Mouse (Mus musculus) MEL (cell line): ENCODE data around the gene Prr11. TPM values are rescaled to one million over a fixed set of nuclear protein-coding genes. Genes with fewer than 3 reads are reported as not detected.

Experiments used
- BHLHE40 ChIP-seq: IDR thresholded peaks from 2 replicates; pipeline ENCODE4 v1.6.1; 2012; ENCODE audit warnings: low read depth, mild to moderate bottlenecking, inconsistent platforms, low read length, improper control_type of control experiment, borderline replicate concordance
- CHD1 ChIP-seq: IDR thresholded peaks from 2 replicates; pipeline ENCODE4 v1.6.1; 2012; ENCODE audit warnings: low read depth, mild to moderate bottlenecking, inconsistent platforms, low read length, improper control_type of control experiment
- E2F4 ChIP-seq: IDR thresholded peaks from 2 replicates; pipeline ENCODE4 v1.6.1; 2011; ENCODE audit warnings: low read depth, low read length, improper control_type of control experiment, borderline replicate concordance
- ELF1 ChIP-seq: IDR thresholded peaks from 2 replicates; pipeline ENCODE4 v1.6.1; 2014; ENCODE audit warnings: low read depth, mild to moderate bottlenecking, inconsistent platforms, low read length, improper control_type of control experiment, moderate library complexity
- EP300 ChIP-seq, 2 experiments: IDR thresholded peaks; 2 replicates each; pipeline ENCODE4 v1.6.1; 2011; ENCODE audit warnings: improper control_type of control experiment in 2 of 2, low read length in 2 of 2, low read depth in 1 of 2, mild to moderate bottlenecking in 1 of 2
- ETS1 ChIP-seq: IDR thresholded peaks from 2 replicates; pipeline ENCODE4 v1.6.1; 2012; ENCODE audit warnings: low read depth, mild to moderate bottlenecking, inconsistent platforms, low read length, improper control_type of control experiment, moderate library complexity
- GABPA ChIP-seq: IDR thresholded peaks from 2 replicates; pipeline ENCODE4 v1.6.1; 2012; ENCODE audit warnings: low read depth, mild to moderate bottlenecking, inconsistent platforms, low read length, improper control_type of control experiment, moderate library complexity
- HCFC1 ChIP-seq: IDR thresholded peaks from 2 replicates; pipeline ENCODE4 v1.6.1; 2012; ENCODE audit warnings: low read depth, mild to moderate bottlenecking, inconsistent platforms, low read length, improper control_type of control experiment, moderate library complexity
- MAZ ChIP-seq: IDR thresholded peaks from 2 replicates; pipeline ENCODE4 v1.6.1; 2012; ENCODE audit warnings: low read depth, mild to moderate bottlenecking, inconsistent platforms, low read length, improper control_type of control experiment
- MXI1 ChIP-seq: IDR thresholded peaks from 2 replicates; pipeline ENCODE4 v1.6.1; 2011; ENCODE audit warnings: mild to moderate bottlenecking, low read depth, low read length, improper control_type of control experiment
- MYB ChIP-seq: IDR thresholded peaks from 2 replicates; pipeline ENCODE4 v1.6.1; 2011; ENCODE audit warnings: mild to moderate bottlenecking, low read depth, low read length, improper control_type of control experiment
- MYC ChIP-seq: IDR thresholded peaks from 2 replicates; pipeline ENCODE4 v1.6.1; 2011; ENCODE audit warnings: low read depth, mild to moderate bottlenecking, low read length, improper control_type of control experiment, moderate library complexity
- NELFE ChIP-seq: IDR thresholded peaks from 2 replicates; pipeline ENCODE4 v1.6.1; 2011; ENCODE audit warnings: low read depth, low read length, improper control_type of control experiment
- NRF1 ChIP-seq: IDR thresholded peaks from 2 replicates; pipeline ENCODE4 v1.6.1; 2014; ENCODE audit warnings: low read depth, mild to moderate bottlenecking, inconsistent platforms, low read length, improper control_type of control experiment, moderate library complexity; ENCODE audit not compliant: poor library complexity, insufficient read depth, severe bottlenecking
- POLR2A ChIP-seq, 2 experiments: IDR thresholded peaks; 2 replicates each; pipeline ENCODE4 v1.6.1; 2011 to 2012; ENCODE audit warnings: low read length in 2 of 2, mild to moderate bottlenecking in 2 of 2, control low read depth in 1 of 2, improper control_type of control experiment in 1 of 2, low read depth in 1 of 2, moderate library complexity in 1 of 2; ENCODE audit not compliant: control insufficient read depth in 1 of 2, insufficient read depth in 1 of 2, poor library complexity in 1 of 2
- POLR2AphosphoS2 ChIP-seq: IDR thresholded peaks from 2 replicates; pipeline ENCODE4 v1.6.1; 2011; ENCODE audit warnings: low read length, improper control_type of control experiment
- POLR2AphosphoS5 ChIP-seq: IDR thresholded peaks from 2 replicates; pipeline ENCODE4 v1.6.1; 2012; ENCODE audit warnings: low read depth, borderline replicate concordance, mild to moderate bottlenecking, inconsistent platforms, low read length, moderate library complexity, mixed read lengths
- RCOR1 ChIP-seq: IDR thresholded peaks from 2 replicates; pipeline ENCODE4 v1.6.1; 2012; ENCODE audit warnings: low read depth, mild to moderate bottlenecking, inconsistent platforms, low read length, improper control_type of control experiment
- TAL1 ChIP-seq: IDR thresholded peaks from 2 replicates; pipeline ENCODE4 v1.6.1; 2012; ENCODE audit warnings: mild to moderate bottlenecking, inconsistent platforms, low read length, moderate library complexity, mixed read lengths
- TBP ChIP-seq: IDR thresholded peaks from 2 replicates; pipeline ENCODE4 v1.8.0; 2011; ENCODE audit warnings: low read depth, low read length, improper control_type of control experiment
- UBTF ChIP-seq: IDR thresholded peaks from 2 replicates; pipeline ENCODE4 v1.6.1; 2012; ENCODE audit warnings: low read depth, mild to moderate bottlenecking, inconsistent platforms, low read length, improper control_type of control experiment, moderate library complexity, borderline replicate concordance; ENCODE audit not compliant: insufficient read depth
- USF1 ChIP-seq: IDR thresholded peaks from 2 replicates; pipeline ENCODE4 v1.6.1; 2014; ENCODE audit warnings: low read depth, mild to moderate bottlenecking, inconsistent platforms, low read length, improper control_type of control experiment, moderate library complexity
- USF2 ChIP-seq, 2 experiments: IDR thresholded peaks; 2 replicates each; pipeline ENCODE4 v1.6.1; 2011 to 2012; ENCODE audit warnings: improper control_type of control experiment in 2 of 2, low read length in 2 of 2, borderline replicate concordance in 1 of 2, inconsistent platforms in 1 of 2, low read depth in 1 of 2, mild to moderate bottlenecking in 1 of 2; ENCODE audit not compliant: insufficient read depth in 1 of 2
- ZNF384 ChIP-seq: IDR thresholded peaks from 2 replicates; pipeline ENCODE4 v1.6.1; 2012; ENCODE audit warnings: low read depth, mild to moderate bottlenecking, inconsistent platforms, low read length, improper control_type of control experiment
- polyA plus RNA-seq, 2 experiments: library from polyadenylated mRNA; stranded (reverse) in 1 of 2; unstranded in 1 of 2; fragments of >175 nt in 1 of 2; fragments of >200 nt in 1 of 2; gene quantifications; 2 replicates each; pipeline versions ENCODE4 v1.2.1 to v1.2.4; 2012; ENCODE audit warnings: low replicate concordance in 2 of 2, low read depth in 1 of 2; ENCODE audit not compliant: insufficient read length in 2 of 2, insufficient read depth in 1 of 2, missing spikeins in 1 of 2
- total RNA-seq: library from RNA; depleted of rRNA; stranded (reverse); fragments of 300-350 nt; gene quantifications from 2 replicates; pipeline ENCODE4 v1.2.3, GENCODE M21; 2012

The Prr11 gene
- total and polyA plus RNA-seq, 3 experiments: 4.9 to 50.6 (median 19.3) TPM

- TF ChIP-seq USF2 (IDR thresholded peaks at IDR 0.05; ENCODE audit: borderline replicate concordance in 1 of 2, insufficient read depth in 1 of 2, low read depth in 1 of 2, low read length in 2 of 2) (peak in 1 of 2 experiments; percentile 53; a peak in 1 of 4 replicates), BHLHE40 (peak; percentile 48; the same call in 1 of the 2 replicates), MYC (no peak; the same call in 1 of the 2 replicates), EP300 (IDR thresholded peaks at IDR 0.05; ENCODE audit: low read depth in 1 of 2, low read length in 2 of 2) (peak in 1 of 2 experiments; percentile 42; a peak in 1 of 4 replicates), UBTF (no peak), ETS1 (peak; percentile 55), MYB (no peak), RCOR1 (no peak), TBP (peak; percentile 68), E2F4 (0 out of 2 replicates have a peak, but pooled peaks have one; percentile 45), ZNF384 (peak; percentile 61), POLR2AphosphoS5 (no peak), NELFE (peak; percentile 82), POLR2AphosphoS2 (0 out of 2 replicates have a peak, but pooled peaks have one; percentile 67), NRF1 (peak; percentile 83), CHD1 (0 out of 2 replicates have a peak, but pooled peaks have one; percentile 16), POLR2A (IDR thresholded peaks at IDR 0.05; ENCODE audit: control insufficient read depth in 1 of 2, insufficient read depth in 1 of 2, low read depth in 1 of 2, low read length in 2 of 2, poor library complexity in 1 of 2) (peak; percentile 82 to 94), MAZ (peak; percentile 78), TAL1 (no peak), ELF1 (peak; percentile 56), GABPA (no peak), USF1 (peak; percentile 94), MXI1 (peak; percentile 95), HCFC1 (peak; percentile 74)
Measured at GRCm38 (mm10) chr11:87126824-87127816, 18.6 kb upstream of the Prr11 start, which contains the start of gene Trim37 (continued).
